Mouse (Mus musculus): ENCODE data around the gene Ceacam11.
"Not testable (repeated sequence)": the region's sequence is repeated elsewhere in the genome, so short reads cannot be mapped to it uniquely, and the experiment has no call there.

Ceacam11 gene

GRCm38 (mm10) chr7:17971824-17972223, at the start of gene Ceacam11:
Gene Ceacam11, plus strand, starts transcription at chr7:17972124.
- DNase-seq (ENCODE audit: low read depth, low spot score), result no peak

GRCm38 (mm10) chr7:18001131-18001530, 29.2 kb downstream of the Ceacam11 start:
- DNase-seq (ENCODE audit: low read depth, low spot score), result not testable (repeated sequence)

- no peak for DNase-seq (ENCODE audit: low read depth, low spot score)
These were observed 37.7 kb downstream of the Ceacam11 start, which contains the start of gene Ceacam13 for GRCm38 (mm10) chr7:18009589-18009988. Gene Ceacam13, plus strand, starts transcription at chr7:18009889.

Data from brain, adult 2 months (tissue).